Mouse (Mus musculus) kidney, adult 18-20 months (tissue): Measurements from ENCODE around the gene Fads6.

Source experiments
- DNase-seq: peaks from one replicate; pipeline ENCODE4 v3.0.0; 2021

The Fads6 gene

DNA sequence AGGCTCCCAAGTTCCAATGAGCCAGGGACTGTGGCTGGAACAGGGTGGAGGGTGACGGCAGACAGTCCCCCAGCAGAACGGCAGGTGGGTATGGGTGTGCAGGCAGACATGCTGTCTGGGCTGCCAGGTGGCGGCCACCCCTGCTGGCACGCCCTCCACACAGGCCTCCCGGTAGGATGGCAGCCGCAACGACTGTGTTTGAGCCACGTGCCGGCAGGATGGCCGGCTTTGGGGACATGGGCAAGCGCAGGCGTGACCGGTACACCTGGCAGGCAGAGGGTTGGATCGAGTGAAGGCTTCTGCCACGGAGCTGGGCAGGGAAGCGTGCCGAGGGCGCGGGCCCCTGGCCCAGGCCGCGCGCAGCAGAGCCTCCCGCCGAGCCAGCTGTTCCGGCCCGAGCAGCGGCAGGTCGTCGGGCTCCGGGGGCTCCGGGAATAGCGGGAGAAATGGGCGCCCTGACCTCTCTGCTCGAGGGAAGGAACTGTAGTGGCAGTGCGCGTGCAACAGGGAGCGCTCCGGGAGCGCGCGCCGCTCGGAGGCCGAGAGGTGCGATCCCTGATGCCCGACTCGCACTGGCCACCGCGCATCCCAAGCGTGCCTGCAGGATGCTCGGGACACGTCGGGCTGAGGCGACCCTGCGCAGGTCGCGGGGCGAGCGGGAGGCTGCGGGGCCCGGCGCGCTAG, 47.6 kb downstream of the Fads6 start:
- peak; percentile 20 for DNase-seq

DNA sequence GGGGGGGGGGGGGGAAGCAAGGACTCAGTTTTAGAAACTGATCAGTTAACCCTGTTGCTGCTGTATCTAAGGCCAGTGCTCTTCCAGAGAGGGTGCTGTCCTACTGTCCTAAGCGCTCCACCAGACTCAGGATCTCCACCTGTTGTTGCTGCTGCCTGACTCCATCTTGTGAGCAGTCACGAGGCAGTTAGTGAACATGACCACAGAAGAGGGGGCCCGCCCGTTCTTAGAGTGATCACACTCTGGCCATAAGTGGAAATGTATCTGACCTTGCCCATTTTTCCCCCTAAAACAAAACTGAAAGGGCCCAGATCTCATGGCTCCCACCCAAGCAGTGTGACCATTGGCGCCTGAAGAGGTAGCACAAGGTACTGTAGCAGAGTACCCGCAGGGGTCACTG, 49.5 kb downstream of the Fads6 start:
- DNase-seq, result no peak

DNA sequence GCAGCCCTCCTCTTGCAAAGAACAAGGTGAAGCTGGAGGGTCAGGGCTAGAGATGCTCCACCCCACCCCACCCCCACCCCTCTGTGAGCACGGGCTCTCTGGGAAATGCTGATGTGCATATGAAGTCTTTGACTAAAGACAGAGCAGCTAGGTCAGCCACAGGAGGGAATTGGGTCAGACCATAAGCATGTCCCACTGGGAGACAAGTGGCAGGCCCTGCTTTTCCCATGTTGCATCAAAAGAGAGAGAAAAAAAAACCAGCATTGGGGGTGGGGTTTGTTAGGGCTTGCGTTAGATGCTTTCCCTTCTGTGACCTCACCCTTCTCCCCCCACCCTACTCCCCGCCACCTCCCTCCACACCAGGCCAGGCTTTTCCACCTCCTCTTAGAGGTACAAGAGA, 50.2 kb downstream of the Fads6 start:
- no peak for DNase-seq

DNA sequence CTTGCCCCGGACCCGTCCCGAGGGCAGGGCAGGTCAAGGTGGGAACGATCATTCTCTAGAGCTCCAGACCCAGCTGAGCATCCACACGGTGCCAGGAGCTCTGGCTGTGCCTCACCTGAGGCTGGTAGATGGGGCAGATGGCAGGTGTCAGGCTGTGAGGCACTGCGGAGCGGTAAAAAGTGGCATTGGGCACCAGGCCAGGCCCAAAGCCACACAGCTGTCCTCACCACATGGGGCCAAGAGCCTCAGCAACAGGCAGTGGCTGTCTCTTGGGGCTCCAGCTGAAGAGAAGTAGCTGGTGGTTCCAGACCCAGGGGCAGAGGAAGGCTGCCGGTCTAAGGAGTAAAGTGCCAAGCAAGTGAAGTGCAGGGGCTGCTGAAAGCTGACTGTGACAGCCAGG, 51.1 kb downstream of the Fads6 start:
- DNase-seq, result no peak

- peak; percentile 37 for DNase-seq
Measured at GRCm38 (mm10) chr11:115244840-115245239, 52.6 kb downstream of the Fads6 start.

DNA sequence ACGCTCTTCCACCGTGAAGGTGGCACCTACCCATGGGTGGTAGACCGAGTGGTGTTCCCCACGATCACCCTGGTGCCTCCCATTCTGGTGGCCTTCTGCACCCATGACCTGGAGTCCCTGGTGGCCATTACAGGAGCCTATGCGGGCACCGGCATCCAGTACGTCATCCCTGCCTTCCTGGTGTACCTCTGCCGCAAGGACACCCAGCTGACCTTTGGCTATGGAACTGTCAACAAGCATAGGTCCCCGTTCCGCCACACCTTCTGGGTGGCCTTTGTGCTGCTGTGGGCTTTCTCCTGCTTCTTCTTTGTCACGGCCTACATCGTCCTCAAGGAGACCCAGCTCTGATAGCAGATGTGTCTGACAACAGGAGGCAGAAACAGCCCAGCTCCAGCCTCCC, 53.7 kb downstream of the Fads6 start:
- DNase-seq, result no peak

DNA sequence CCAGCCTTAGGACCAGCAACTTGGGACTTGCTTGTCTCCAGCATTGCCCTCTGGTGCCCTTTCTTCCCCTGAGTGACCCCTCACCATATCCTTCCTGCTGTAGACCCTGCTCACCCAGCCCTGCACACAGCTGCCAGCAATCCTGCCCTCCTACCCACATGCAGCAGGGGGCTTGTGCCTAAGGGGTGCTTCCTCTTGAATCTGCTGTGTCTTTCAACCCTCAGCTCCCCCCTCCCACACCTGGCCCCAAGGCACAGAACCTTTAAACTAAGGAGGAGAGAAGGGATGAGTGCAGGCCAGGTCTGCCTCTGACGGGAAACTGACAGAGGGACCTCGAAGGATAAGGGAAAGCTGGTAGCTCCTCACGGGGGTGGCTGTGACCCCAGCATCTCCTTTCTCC, 54.7 kb downstream of the Fads6 start:
- DNase-seq, result no peak

DNA sequence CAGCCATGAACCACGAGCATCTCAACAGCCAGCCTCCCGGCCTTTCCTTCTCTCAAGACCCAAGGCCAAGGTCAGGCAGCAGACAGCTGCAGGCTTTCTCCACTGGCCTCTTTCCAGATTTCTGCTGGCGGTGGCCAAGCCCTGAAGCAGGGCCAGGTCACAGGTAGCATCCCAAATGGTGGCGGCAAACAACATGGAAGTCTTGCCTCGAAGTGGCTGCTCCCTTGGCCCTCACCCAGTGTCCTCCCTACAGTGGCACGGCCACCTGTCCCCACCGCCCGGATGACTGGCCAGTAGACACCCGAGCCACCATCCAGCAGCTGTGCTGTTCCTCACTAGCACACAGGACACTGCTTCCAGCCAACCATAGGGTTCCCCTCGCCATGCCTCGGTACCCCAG, 56.1 kb downstream of the Fads6 start:
- no peak for DNase-seq

GRCm38 (mm10) chr11:115236570-115236969, 60.9 kb downstream of the Fads6 start:
- DNase-seq, result no peak

DNA sequence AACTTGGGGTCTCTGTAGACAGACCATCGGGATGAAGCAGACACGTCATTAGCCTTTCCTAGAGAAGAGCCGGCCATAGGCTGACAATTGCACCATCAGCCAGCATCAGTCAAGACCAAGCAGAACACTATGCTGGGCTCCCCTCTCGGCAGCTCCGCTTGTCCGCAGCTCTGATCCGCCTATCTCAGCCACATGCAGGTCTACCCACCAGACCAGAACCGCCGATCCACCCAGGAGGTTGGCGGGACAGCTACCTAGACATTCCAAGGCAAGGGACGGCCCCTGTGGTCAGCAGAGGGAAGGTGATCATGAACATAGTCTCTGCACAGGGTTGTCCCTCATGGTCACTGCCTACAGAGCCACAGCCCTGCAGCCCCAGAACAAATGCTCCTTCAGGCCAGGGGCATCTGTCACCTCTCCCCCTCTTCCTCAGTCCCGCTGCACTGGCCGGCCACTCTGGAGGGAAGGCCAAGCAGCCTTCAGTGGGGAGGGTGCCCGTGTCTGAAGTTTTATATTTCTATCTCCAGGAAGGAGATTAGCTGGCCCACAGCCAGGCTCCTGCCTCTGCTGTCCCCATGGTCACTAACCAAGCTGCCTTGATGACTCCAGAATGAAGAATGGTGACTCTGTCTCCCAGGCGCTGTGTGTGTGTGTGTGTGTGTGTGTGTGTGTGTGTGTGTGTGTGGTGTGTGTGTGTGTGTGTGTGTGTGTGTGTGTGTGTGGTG, 63.0 kb downstream of the Fads6 start:
- no peak for DNase-seq

GRCm38 (mm10) chr11:115233526-115234290, 63.8 kb downstream of the Fads6 start:
- no peak for DNase-seq

- no peak for DNase-seq
Measured at GRCm38 (mm10) chr11:115232889-115233288, 64.6 kb downstream of the Fads6 start.

- no peak for DNase-seq
Measured at GRCm38 (mm10) chr11:115231924-115232323, 65.5 kb downstream of the Fads6 start.

DNA sequence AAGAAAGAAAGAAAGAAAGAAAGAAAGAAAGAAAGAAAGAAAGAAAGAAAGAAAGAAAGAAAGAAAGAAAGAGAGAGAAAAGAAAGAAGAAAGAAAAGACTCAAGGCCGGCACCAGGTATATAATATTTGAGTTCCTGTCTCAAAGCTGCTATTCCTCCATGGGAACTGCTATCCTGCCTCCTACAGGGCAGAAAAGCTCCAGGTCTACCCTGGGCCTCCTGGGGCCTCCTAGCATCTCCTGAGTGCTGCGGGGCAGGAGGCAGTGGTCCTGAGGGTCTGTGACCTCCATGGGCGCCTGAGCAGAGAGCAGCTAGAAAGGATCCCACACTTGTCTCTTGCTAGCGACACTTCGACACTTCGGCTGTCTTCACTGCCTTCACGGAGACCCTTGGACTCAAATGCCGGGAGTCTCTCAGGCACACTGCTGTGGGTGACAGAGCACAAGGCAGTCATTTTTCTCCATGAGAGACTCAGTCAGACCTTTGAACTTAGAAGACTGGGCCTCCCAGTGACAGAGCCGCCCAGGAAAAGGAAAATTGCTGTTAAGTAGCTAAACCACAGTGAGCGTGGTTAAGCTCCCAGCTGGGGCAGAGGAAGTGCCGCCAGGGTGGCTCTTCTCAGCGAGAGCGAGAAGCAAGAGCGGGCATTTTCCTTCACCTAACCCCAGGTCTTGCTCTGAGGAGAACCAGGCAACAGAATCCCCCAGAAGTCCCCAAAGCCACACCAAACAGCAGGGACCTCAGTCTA, 66.1 kb downstream of the Fads6 start:
- peak; percentile 40 for DNase-seq
